Mouse (Mus musculus) left cerebral cortex, adult 6 months (tissue): ENCODE data around the gene Dab2. TPM values are rescaled to one million over a fixed set of nuclear protein-coding genes. Genes with fewer than 3 reads are reported as not detected.

Experiments used
- long read RNA-seq, 2 experiments: library from polyadenylated mRNA; unstranded; transcript quantifications; one replicate each; pipeline ENCODE4 v2.0.0; 2019 to 2020
- polyA plus RNA-seq: library from polyadenylated mRNA; unstranded; fragments of <200 nt; fragmentation: Nextera tagmentation; gene quantifications from 2 replicates; pipeline ENCODE4 v1.2.3, GENCODE M21; 2021

Dab2 gene
- polyA plus RNA-seq, result 2.6 and 2.8 TPM in 2 replicates
- long read RNA-seq, experiment 1, partial matches to known transcripts, result 1 of 3 reads
- long read RNA-seq, experiment 1, other reads (novel, unspliced or antisense), result 1 of 3 reads
- long read RNA-seq, experiment 2, full-length matches to known transcripts, result 2 of 8 reads
- long read RNA-seq, experiment 2, partial matches to known transcripts, result 3 of 8 reads
- long read RNA-seq, experiment 2, other reads (novel, unspliced or antisense), result 3 of 8 reads

GRCm38 (mm10) chr15:6299554-6299953 lies at the start of gene Dab2:
TSS of gene Dab2 (plus strand) at chr15:6299788.

GRCm38 (mm10) chr15:6445135-6445534 lies 145.5 kb downstream of the Dab2 start, which contains the start of gene C9:
TSS of gene C9 (plus strand) at chr15:6445327.

Other genes starting within 250 kb of the Dab2 start
- gene C9, start 145.5 kb downstream of the Dab2 start, polyA plus RNA-seq, result not detected in 2 replicates
- 4.2 and 4.4 TPM in 2 replicates for gene Fyb, start 223.1 kb downstream of the Dab2 start, polyA plus RNA-seq